Mouse (Mus musculus) hindbrain, postnatal 0 days (tissue): ENCODE measurements around the gene Rab21. TPM values are rescaled to one million over a fixed set of nuclear protein-coding genes. Genes with fewer than 3 reads are reported as not detected.

Experiments used
- ATAC-seq: fragments of 200-750 bp; cut with Nextera tagmentation; 2 replicates; pipeline ENCODE4 v1.8.0; 2017; ENCODE audit warnings: mild to moderate bottlenecking, moderate TSS enrichment, moderate library complexity
- DNase-seq: peaks from one replicate; pipeline ENCODE4 v3.0.0-alpha.2; 2015; ENCODE audit warnings: low spot score
- H3K27ac ChIP-seq: fragments of 300-500 bp; sonication (generic); 2 replicates; pipeline ENCODE4 v1.5.1; 2014; ENCODE audit warnings: mild to moderate bottlenecking
- H3K27me3 ChIP-seq: fragments of 300-500 bp; sonication (generic); 2 replicates; pipeline ENCODE4 v1.6.1; 2014; ENCODE audit warnings: low read length, mixed read lengths; ENCODE audit not compliant: insufficient read depth
- H3K36me3 ChIP-seq: fragments of 300-500 bp; sonication (generic); 2 replicates; pipeline ENCODE4 v1.6.1; 2014; ENCODE audit warnings: low read length, mixed read lengths; ENCODE audit not compliant: insufficient read depth
- H3K4me1 ChIP-seq: fragments of 300-500 bp; sonication (generic); 2 replicates; pipeline ENCODE4 v1.6.1; 2014; ENCODE audit warnings: antibody characterized with exemption, low read length, mixed read lengths; ENCODE audit not compliant: insufficient read depth
- H3K4me2 ChIP-seq: fragments of 300-500 bp; sonication (generic); 2 replicates; pipeline ENCODE4 v1.6.1; 2014; ENCODE audit warnings: low read depth, mild to moderate bottlenecking, low read length, moderate library complexity, mixed read lengths
- H3K4me3 ChIP-seq: fragments of 300-500 bp; sonication (generic); 2 replicates; pipeline ENCODE4 v1.5.1; 2014; ENCODE audit warnings: low read length
- H3K9ac ChIP-seq: fragments of 300-500 bp; sonication (generic); replicated peaks from 2 replicates; pipeline ENCODE4 v1.6.1; 2014; ENCODE audit warnings: mild to moderate bottlenecking, low read length, moderate library complexity, mixed read lengths
- H3K9me3 ChIP-seq: fragments of 300-500 bp; sonication (generic); 2 replicates; pipeline ENCODE4 v1.6.1; 2016; ENCODE audit warnings: low read length, mixed read lengths
- CTCF ChIP-seq: IDR thresholded peaks from 2 replicates; pipeline ENCODE4 v1.5.1; 2016; ENCODE audit warnings: antibody characterized with exemption, control low read depth, low read depth
- WGBS: fragments of 180-500 bp; shearing (Covaris S2); extraction: QIAGEN DNeasy Blood & Tissue Kit; methylation state at CpG from one replicate; pipeline ENCODE4 v1.1.7; 2014; 5-methylcytosine and 5-hydroxymethylcytosine counted together
- polyA plus RNA-seq: library from polyadenylated mRNA; unstranded; fragments of >200 nt; fragmentation: Nextera tagmentation; extraction: Ambion mirVana; gene quantifications from 2 replicates; pipeline ENCODE4 v1.2.1, GENCODE M21; 2015
- total RNA-seq: library from RNA; depleted of rRNA; stranded (reverse); fragments of >200 nt; gene quantifications from 2 replicates; pipeline ENCODE4 v1.2.3, GENCODE M21; 2014

Gene Rab21
- total and polyA plus RNA-seq, 2 experiments from 2014 or later, result 9.0 to 24.8 TPM

DNA sequence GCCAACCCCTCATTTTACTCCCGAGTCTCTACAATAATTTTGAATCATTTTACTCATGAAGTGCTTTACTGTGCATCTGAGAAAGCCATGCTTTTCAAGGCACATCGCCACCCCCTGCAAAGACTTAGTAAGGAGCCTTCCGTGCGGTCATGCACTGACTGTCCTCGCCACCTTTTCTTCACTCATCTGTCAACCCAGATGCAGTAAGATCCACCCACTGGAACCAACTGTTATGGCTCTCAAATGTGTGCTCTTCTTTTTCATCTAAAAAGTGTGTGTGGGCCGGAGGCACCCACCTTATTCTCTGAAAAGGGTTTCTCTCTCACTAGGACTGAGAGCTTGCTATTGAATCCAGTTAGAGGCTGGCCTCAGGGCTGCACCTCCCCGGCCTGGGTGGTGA lies 21.4 kb downstream of the Rab21 start:
- no peaks in the 10 kb centered on the region for H3K27me3 ChIP-seq
- no peak for TF ChIP-seq CTCF
- DNase-seq, result no peak
- no peaks in the 10 kb centered on the region for H3K9me3 ChIP-seq
- no peak for ATAC-seq
- no peak overlapping the region for H3K9ac ChIP-seq
- WGBS, result 87% methylated on average over 7 of the region's 7 CpGs
- no peak overlapping the region for H3K4me3 ChIP-seq
- H3K4me2 ChIP-seq, result no peak overlapping the region
- H3K4me1 ChIP-seq, result no peaks in the 10 kb centered on the region
- H3K36me3 ChIP-seq, result peaks cover 42% of the 10 kb centered on the region
- no peak overlapping the region for H3K27ac ChIP-seq

DNA sequence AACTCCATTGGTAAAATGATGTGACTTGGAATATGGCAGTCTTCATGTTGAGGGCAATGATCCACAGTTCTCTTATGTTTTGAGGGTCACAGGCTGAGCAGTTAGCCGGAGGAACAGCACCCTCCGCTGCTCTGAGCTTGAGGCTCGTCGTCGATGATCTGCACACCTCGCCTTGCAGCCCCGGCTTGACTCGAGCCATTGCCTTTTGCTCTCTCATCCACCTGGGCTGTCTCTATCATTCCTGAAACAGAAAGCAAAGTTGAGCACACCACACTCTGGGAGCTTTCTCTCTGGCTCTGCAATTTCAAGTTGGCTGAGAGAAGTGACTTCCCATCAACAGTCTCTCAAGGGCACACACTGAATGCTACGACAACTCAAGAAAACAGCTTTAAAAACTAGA lies 24.7 kb downstream of the Rab21 start:
- ATAC-seq, result no peak
- H3K9ac ChIP-seq, result no peak overlapping the region

GRCm38 (mm10) chr10:115288856-115289255 lies 26.5 kb downstream of the Rab21 start:
- Histone ChIP-seq H3K9me3 (no peaks in the 10 kb centered on the region), H3K27me3 (no peaks in the 10 kb centered on the region), H3K9ac (no peak overlapping the region), H3K4me1 (no peaks in the 10 kb centered on the region), H3K4me3 (no peak overlapping the region), H3K36me3 (peaks cover 42% of the 10 kb centered on the region), H3K27ac (no peak overlapping the region), H3K4me2 (no peak overlapping the region)
- no peak for TF ChIP-seq CTCF
- ATAC-seq, result no peak
- 91% methylated on average over 8 of the region's 8 CpGs for WGBS
- DNase-seq, result no peak

More for the DNA sequence above, 24.7 kb downstream of the Rab21 start:
- H3K4me2 ChIP-seq, result no peak overlapping the region
- DNase-seq, result no peak
- TF ChIP-seq CTCF, result no peak
- H3K4me3 ChIP-seq, result no peak overlapping the region
- 94% methylated on average over 9 of the region's 9 CpGs for WGBS
- no peaks in the 10 kb centered on the region for H3K9me3 ChIP-seq
- H3K27me3 ChIP-seq, result no peaks in the 10 kb centered on the region
- peaks cover 50% of the 10 kb centered on the region for H3K36me3 ChIP-seq
- no peaks in the 10 kb centered on the region for H3K4me1 ChIP-seq
- no peak overlapping the region for H3K27ac ChIP-seq

- H3K4me3 ChIP-seq, result no peak overlapping the region
- ATAC-seq, result no peak
- H3K27me3 ChIP-seq, result no peaks in the 10 kb centered on the region
- no peak for DNase-seq
- no peak overlapping the region for H3K9ac ChIP-seq
- H3K4me2 ChIP-seq, result no peak overlapping the region
- TF ChIP-seq CTCF, result no peak
- H3K4me1 ChIP-seq, result no peaks in the 10 kb centered on the region
- H3K9me3 ChIP-seq, result no peaks in the 10 kb centered on the region
- no peak overlapping the region for H3K27ac ChIP-seq
- 78% methylated on average over 10 of the region's 10 CpGs for WGBS
- peaks cover 15% of the 10 kb centered on the region for H3K36me3 ChIP-seq
Measured at GRCm38 (mm10) chr10:115284170-115284569, 31.2 kb downstream of the Rab21 start.

GRCm38 (mm10) chr10:115281381-115281780 lies 34.0 kb downstream of the Rab21 start:
- H3K4me1 ChIP-seq, result no peaks in the 10 kb centered on the region
- no peak overlapping the region for H3K27ac ChIP-seq
- no peaks in the 10 kb centered on the region for H3K9me3 ChIP-seq
- H3K9ac ChIP-seq, result no peak overlapping the region
- H3K4me3 ChIP-seq, result no peak overlapping the region
- no peak for TF ChIP-seq CTCF
- WGBS, result 90% methylated on average over 10 of the region's 10 CpGs
- no peak for DNase-seq
- H3K27me3 ChIP-seq, result no peaks in the 10 kb centered on the region
- H3K4me2 ChIP-seq, result no peak overlapping the region
- peaks cover 4% of the 10 kb centered on the region for H3K36me3 ChIP-seq
- no peak for ATAC-seq

- WGBS, result 51% methylated on average over 5 of the region's 5 CpGs
Measured at GRCm38 (mm10) chr10:115271649-115272048, 43.7 kb downstream of the Rab21 start.

DNA sequence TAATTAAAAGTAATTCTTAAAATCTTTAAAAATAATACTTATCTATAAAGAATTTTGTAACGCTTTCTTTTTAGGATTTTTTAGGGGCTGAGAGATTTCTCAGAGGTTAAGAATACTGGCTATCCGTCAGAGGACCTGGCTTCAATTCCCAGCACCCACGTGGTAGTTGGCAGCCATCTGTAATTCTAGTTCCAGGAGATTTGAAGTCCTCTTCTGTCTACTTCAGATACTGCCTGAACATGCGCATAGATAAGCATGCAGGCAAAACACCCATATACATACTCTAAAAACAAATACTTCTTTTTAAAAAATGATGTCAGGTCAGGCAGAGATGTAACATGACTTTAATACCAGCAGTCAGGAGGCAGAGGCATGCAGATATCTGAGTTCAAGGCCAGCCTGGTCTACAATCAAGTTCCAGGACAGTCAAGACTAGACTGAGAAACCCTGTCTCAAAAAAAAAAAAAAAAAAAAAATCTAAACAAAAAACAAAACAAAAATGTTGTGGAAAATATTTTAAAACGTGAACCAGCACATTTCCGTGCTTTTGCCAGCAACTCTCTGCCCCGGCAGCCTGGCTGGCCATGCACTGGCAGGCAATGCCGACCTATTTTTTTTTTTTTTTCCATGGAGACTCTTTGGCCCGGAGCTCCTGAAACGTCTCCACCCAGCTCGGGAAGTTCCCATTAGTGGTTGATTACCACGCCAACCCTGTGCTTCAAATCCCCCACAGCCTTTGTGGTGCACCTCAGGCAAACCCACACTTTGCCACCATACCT lies 44.6 kb downstream of the Rab21 start:
- 89% methylated on average over 12 of the region's 12 CpGs for WGBS
- Histone ChIP-seq H3K36me3 (no peaks in the 10 kb centered on the region), H3K4me3 (no peak overlapping the region), H3K4me1 (no peaks in the 10 kb centered on the region), H3K9ac (no peak overlapping the region), H3K9me3 (no peaks in the 10 kb centered on the region), H3K27me3 (no peaks in the 10 kb centered on the region), H3K27ac (no peak overlapping the region), H3K4me2 (no peak overlapping the region)
- TF ChIP-seq CTCF, result no peak
- no peak for ATAC-seq
- no peak for DNase-seq

More at GRCm38 (mm10) chr10:115271649-115272048, 43.7 kb downstream of the Rab21 start:
- Histone ChIP-seq H3K4me2 (no peak overlapping the region), H3K36me3 (no peaks in the 10 kb centered on the region), H3K4me3 (no peak overlapping the region), H3K4me1 (no peaks in the 10 kb centered on the region), H3K27ac (no peak overlapping the region), H3K9ac (no peak overlapping the region), H3K9me3 (no peaks in the 10 kb centered on the region), H3K27me3 (no peaks in the 10 kb centered on the region)
- DNase-seq, result no peak
- no peak for TF ChIP-seq CTCF
- no peak for ATAC-seq
